Mouse (Mus musculus) forebrain, embryonic 14.5 days (tissue): ENCODE measurements at regions not wholly inside any gene's neighbourhood (a gene's known extent, or its start where the extent isn't known, plus 50 kb on each side); places are given as distances from the start of the nearest gene placed in this dataset.

Source experiments
- ATAC-seq: fragments of 200-750 bp; cut with Nextera tagmentation; 2 replicates; pipeline ENCODE4 v1.8.0; 2017; ENCODE audit warnings: mild to moderate bottlenecking, moderate library complexity
- DNase-seq: peaks from one replicate; pipeline ENCODE4 v3.0.0-alpha.2; 2015; ENCODE audit warnings: low spot score
- H3K27ac ChIP-seq: fragments of 300-500 bp; sonication (generic); 2 replicates; pipeline ENCODE4 v1.5.1; 2014; ENCODE audit warnings: low read depth, mild to moderate bottlenecking, control low read depth, low read length, moderate library complexity
- H3K27me3 ChIP-seq: fragments of 300-500 bp; sonication (generic); replicated peaks from 2 replicates; pipeline ENCODE4 v1.6.1; 2014; ENCODE audit warnings: low read length, control low read depth, mixed read lengths; ENCODE audit not compliant: control insufficient read depth, insufficient read depth
- H3K36me3 ChIP-seq: fragments of 300-500 bp; sonication (generic); 2 replicates; pipeline ENCODE4 v1.6.1; 2014; ENCODE audit warnings: low read length, control low read depth; ENCODE audit not compliant: control insufficient read depth, insufficient read depth
- H3K4me1 ChIP-seq: fragments of 300-500 bp; sonication (generic); 2 replicates; pipeline ENCODE4 v1.6.1; 2014; ENCODE audit warnings: antibody characterized with exemption, low read length, control low read depth; ENCODE audit not compliant: control insufficient read depth, insufficient read depth
- H3K4me2 ChIP-seq: fragments of 300-500 bp; sonication (generic); 2 replicates; pipeline ENCODE4 v1.6.1; 2014; ENCODE audit warnings: mild to moderate bottlenecking, control low read depth, low read length
- H3K4me3 ChIP-seq: fragments of 300-500 bp; sonication (generic); 2 replicates; pipeline ENCODE4 v1.5.1; 2014; ENCODE audit warnings: low read depth, low read length, control low read depth
- H3K9ac ChIP-seq: fragments of 300-500 bp; sonication (generic); 2 replicates; pipeline ENCODE4 v1.6.1; 2014; ENCODE audit warnings: mild to moderate bottlenecking, low read length, control low read depth, moderate library complexity
- H3K9me3 ChIP-seq: fragments of 300-500 bp; sonication (generic); replicated peaks from 2 replicates; pipeline ENCODE4 v1.6.1; 2016; ENCODE audit warnings: low read length, control low read depth, mixed read lengths; ENCODE audit not compliant: control insufficient read depth
- WGBS: fragments of 180-500 bp; shearing (Covaris S2); extraction: QIAGEN DNeasy Blood & Tissue Kit; methylation state at CpG from one replicate; pipeline ENCODE4 v1.1.7; 2014; 5-methylcytosine and 5-hydroxymethylcytosine counted together

DNA sequence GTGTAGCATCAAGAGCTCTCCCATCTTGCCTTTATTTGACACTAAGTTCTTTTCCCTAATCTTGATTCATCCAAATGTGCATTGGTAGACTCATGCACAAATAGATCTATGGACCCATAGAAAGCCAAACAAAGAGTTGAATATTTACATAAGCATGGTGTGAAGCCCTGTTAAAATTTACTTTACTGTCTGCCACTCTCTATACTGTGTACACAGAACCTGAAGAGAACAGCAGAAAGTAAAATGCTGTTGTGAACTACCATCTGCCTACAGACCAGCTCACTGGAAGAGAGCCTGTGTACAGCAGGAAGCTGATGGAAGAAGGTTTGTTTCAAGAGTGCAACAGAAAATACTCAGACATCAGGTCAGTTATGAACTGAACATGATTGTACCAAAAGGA is 1053.1 kb downstream of the Slitrk1 start:
- Histone ChIP-seq H3K36me3 (no peaks in the 10 kb centered on the region), H3K27me3 (no peaks in the 10 kb centered on the region), H3K9ac (no peak overlapping the region), H3K4me3 (no peak overlapping the region), H3K9me3 (no peaks in the 10 kb centered on the region), H3K27ac (no peak overlapping the region), H3K4me1 (no peaks in the 10 kb centered on the region), H3K4me2 (no peak overlapping the region)
- no peak for ATAC-seq
- DNase-seq, result no peak

DNA sequence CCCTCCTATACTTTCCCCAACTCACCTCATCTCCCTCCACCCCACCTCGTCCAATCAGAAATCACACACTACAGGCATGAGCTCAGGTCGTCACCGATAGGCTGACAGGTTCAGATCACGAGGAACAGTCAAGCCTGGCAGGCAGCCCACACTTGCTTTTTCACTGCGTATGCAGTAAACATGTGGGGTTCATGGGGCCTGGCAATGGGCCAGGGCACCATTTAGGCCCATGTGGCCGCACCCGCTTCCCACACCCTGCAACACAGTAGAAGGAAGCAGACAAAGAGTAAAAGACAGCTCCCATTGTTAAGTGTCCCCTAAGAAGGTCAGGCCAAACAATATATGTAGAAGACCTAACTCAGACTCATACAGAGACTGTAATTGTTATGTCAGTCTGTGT is 1064.3 kb downstream of the Slitrk1 start:
- Histone ChIP-seq H3K27ac (no peak overlapping the region), H3K27me3 (no peaks in the 10 kb centered on the region), H3K9me3 (no peaks in the 10 kb centered on the region), H3K4me2 (no peak overlapping the region), H3K4me3 (no peak overlapping the region), H3K36me3 (no peaks in the 10 kb centered on the region), H3K9ac (no peak overlapping the region), H3K4me1 (peaks cover 1% of the 10 kb centered on the region; the same call in 1 of the 2 replicates)
- ATAC-seq (peak; percentile 38; the same call in 1 of the 2 replicates), DNase-seq (peak; percentile 17)
- 58% methylated on average over 7 of the region's 7 CpGs for WGBS

DNA sequence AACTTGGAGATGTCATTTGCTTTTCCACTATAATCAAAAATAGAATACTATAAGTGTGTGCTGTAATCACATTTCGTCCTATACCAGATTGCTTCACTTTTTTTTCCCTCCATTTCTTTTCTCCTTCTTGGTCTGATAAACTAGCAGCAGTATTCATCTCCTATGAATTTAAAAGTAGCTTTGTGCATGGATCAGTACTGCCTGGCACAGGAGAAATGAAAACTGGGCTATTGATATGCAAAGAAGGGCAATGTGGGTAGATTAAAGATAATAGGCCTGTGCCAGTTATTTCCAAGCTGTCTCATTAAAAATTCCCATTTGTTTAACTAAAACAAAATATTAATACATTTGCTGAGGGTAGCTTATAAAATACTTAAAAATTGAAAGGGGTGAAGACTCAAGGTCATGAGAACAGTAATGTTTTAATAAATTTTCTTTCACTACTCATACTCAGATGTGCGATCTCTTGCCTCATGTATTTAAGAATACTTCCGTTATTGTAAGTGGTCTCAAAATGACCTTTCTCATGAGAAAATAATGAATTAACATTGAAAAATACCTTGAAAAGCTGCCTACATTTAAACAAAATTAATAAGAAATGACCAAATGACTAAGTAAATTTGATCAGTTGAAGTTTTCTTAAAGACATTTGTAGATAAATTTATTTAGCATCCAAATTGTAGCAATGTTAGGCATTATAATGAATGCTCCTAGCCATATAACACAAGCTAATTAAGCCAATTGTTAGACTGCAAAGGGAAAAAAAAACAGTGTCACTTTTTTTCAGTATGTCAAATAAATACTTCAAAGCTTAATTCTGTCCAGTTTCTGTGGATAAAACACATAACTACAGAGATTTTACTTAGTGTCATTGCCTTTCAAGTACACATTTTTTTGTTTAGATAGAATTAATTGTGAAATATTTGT is 1068.4 kb downstream of the Slitrk1 start:
- H3K36me3 ChIP-seq, result no peaks in the 10 kb centered on the region
- H3K4me3 ChIP-seq, result no peak overlapping the region
- H3K9ac ChIP-seq, result no peak overlapping the region
- H3K27ac ChIP-seq, result no peak overlapping the region
- no peaks in the 10 kb centered on the region for H3K9me3 ChIP-seq
- WGBS, result 8% methylated on average over 3 of the region's 3 CpGs
- H3K27me3 ChIP-seq, result no peaks in the 10 kb centered on the region
- DNase-seq (peak; percentile 81), ATAC-seq (peak; percentile 93)
- H3K4me2 ChIP-seq, result no peak overlapping the region
- peaks cover 3% of the 10 kb centered on the region; the same call in 1 of the 2 replicates for H3K4me1 ChIP-seq

DNA sequence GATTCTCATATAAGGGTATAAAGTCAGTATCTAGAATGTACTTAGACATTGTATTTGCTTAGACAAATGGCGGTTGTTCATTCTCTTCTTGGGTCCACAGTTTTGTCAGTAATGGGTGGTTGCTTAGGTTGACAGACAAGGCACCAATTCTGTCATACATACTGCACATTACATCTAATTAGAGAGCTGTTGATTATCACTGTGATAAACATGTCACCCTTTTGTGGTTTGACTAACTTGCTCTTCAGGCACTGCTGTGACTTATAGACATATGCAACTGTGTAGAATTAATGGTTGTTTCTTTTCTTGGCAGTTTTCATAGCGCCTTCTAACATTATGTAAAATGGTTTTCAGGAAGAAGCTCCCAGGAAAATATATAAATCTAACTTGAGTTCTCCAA is 1069.4 kb downstream of the Slitrk1 start:
- Histone ChIP-seq H3K27me3 (no peaks in the 10 kb centered on the region), H3K9me3 (no peaks in the 10 kb centered on the region), H3K4me2 (no peak overlapping the region), H3K4me1 (peaks cover 3% of the 10 kb centered on the region; the same call in 1 of the 2 replicates), H3K27ac (no peak overlapping the region), H3K36me3 (no peaks in the 10 kb centered on the region), H3K9ac (no peak overlapping the region), H3K4me3 (no peak overlapping the region)
- WGBS, result 54% methylated on average over 2 of the region's 2 CpGs
- DNase-seq (peak; percentile 52), ATAC-seq (peak; percentile 54)

DNA sequence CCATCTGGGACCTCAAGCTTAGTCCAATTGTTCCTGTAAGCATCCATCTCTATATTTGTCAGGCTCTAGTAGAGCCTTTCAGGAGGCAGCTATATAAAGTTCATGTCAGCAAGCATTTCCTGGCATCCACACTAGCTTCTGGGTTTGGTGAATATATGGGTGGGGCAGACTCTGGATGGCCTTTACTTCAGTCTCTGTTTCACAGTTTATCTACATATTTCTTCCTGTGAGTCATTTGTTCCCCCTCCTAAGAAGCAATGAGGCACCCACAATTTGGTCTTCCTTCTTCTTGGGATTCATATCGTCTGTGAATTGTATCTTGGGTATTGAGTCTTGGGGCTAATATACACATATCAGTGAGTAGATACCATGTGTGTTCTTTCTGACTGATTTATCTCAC is 1081.0 kb downstream of the Slitrk1 start:
- 100% methylated on average over 1 of the region's 1 CpGs for WGBS
- ATAC-seq (no peak), DNase-seq (no peak)
- no peak overlapping the region for H3K9ac ChIP-seq
- H3K4me2 ChIP-seq, result no peak overlapping the region
- no peak overlapping the region for H3K4me3 ChIP-seq
- no peaks in the 10 kb centered on the region for H3K27me3 ChIP-seq
- no peaks in the 10 kb centered on the region for H3K36me3 ChIP-seq
- no peaks in the 10 kb centered on the region for H3K4me1 ChIP-seq
- no peaks in the 10 kb centered on the region for H3K9me3 ChIP-seq
- no peak overlapping the region for H3K27ac ChIP-seq

DNA sequence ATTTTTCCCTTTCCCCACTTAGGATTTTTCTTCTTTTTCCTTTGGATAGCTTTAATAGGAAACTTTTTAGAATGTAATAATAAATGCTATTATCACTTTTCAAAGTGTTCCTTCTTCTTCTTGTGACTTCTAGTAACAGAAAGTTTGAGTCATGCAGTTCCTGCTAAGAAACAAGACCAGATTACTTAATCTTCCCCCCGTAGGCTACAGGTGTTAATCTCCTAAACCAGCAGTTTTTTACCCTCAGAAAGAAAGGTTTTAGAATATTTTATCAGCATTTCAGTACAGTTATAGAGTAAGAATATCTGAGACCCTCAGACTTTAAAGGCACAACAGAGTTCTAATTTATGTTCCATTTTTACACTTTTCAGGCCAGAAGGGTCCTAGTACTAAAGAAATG is 1128.7 kb downstream of the Slitrk1 start:
- H3K4me1 ChIP-seq, result no peaks in the 10 kb centered on the region
- H3K36me3 ChIP-seq, result no peaks in the 10 kb centered on the region
- H3K9me3 ChIP-seq, result no peaks in the 10 kb centered on the region
- no peak overlapping the region for H3K4me3 ChIP-seq
- no peak for ATAC-seq
- H3K27ac ChIP-seq, result no peak overlapping the region
- no peaks in the 10 kb centered on the region for H3K27me3 ChIP-seq
- 81% methylated on average over 1 of the region's 1 CpGs for WGBS
- DNase-seq, result no peak
- no peak overlapping the region for H3K9ac ChIP-seq
- H3K4me2 ChIP-seq, result no peak overlapping the region
